Mouse (Mus musculus) embryonic fibroblast, embryonic 13.5 days (primary cell): ENCODE results near the gene Wdr81. TPM values are rescaled to one million over a fixed set of nuclear protein-coding genes. Genes with fewer than 3 reads are reported as not detected.

Experiments used
- H3K27ac ChIP-seq: 2 replicates; pipeline ENCODE4 v1.5.1; 2012; ENCODE audit warnings: low read length, control low read depth, inconsistent platforms; ENCODE audit not compliant: insufficient read depth
- H3K4me1 ChIP-seq: 2 replicates; pipeline ENCODE4 v1.6.1; 2011; ENCODE audit warnings: low read length; ENCODE audit not compliant: control insufficient read depth, insufficient read depth
- H3K4me3 ChIP-seq: 2 replicates; pipeline ENCODE4 v1.5.1; 2011; ENCODE audit warnings: mild to moderate bottlenecking, control low read depth, low read length; ENCODE audit not compliant: insufficient read depth
- CTCF ChIP-seq: IDR thresholded peaks from 2 replicates; pipeline ENCODE4 v1.5.1; 2011; ENCODE audit warnings: mild to moderate bottlenecking, control low read depth, low read length, moderate library complexity, borderline replicate concordance; ENCODE audit not compliant: insufficient read depth
- POLR2A ChIP-seq: IDR thresholded peaks from 2 replicates; pipeline ENCODE4 v1.6.1; 2011; ENCODE audit warnings: low read depth, mild to moderate bottlenecking, control low read depth, low read length, moderate library complexity
- polyA plus RNA-seq: library from polyadenylated mRNA; stranded (reverse); fragments of >200 nt; gene quantifications from 2 replicates; pipeline ENCODE4 v1.2.4, GENCODE M21; 2011; ENCODE audit warnings: low read depth; ENCODE audit not compliant: missing spikeins, insufficient read length

Gene Wdr81
- polyA plus RNA-seq, 1 experiment = 9.5 TPM

GRCm38 (mm10) chr11:75469261-75469660 lies 14.7 kb upstream of the Wdr81 start:
- no peak overlapping the region for H3K27ac ChIP-seq
- no peak overlapping the region for H3K4me3 ChIP-seq
- peaks cover 14% of the 10 kb centered on the region for H3K4me1 ChIP-seq
- no peak for TF ChIP-seq POLR2A
- TF ChIP-seq CTCF = no peak

- TF ChIP-seq POLR2A (no peak), CTCF (no peak)
- peak overlapping the region; percentile 39; the same call in 1 of the 2 replicates for H3K27ac ChIP-seq
- H3K4me1 ChIP-seq = peaks cover 14% of the 10 kb centered on the region
- H3K4me3 ChIP-seq = no peak overlapping the region
Observed at GRCm38 (mm10) chr11:75468410-75468809, 13.9 kb upstream of the Wdr81 start.

- Histone ChIP-seq H3K27ac (peak overlapping the region; percentile 39), H3K4me3 (no peak overlapping the region), H3K4me1 (peaks cover 14% of the 10 kb centered on the region)
- TF ChIP-seq POLR2A = peak; percentile 69
- no peak for TF ChIP-seq CTCF
Observed at GRCm38 (mm10) chr11:75467512-75468215, 13.1 kb upstream of the Wdr81 start.

GRCm38 (mm10) chr11:75466731-75467505 lies 12.4 kb upstream of the Wdr81 start:
- TF ChIP-seq CTCF = peak; percentile 34; the same call in 1 of the 2 replicates
- peak; percentile 67 for TF ChIP-seq POLR2A
- Histone ChIP-seq H3K4me3 (no peak overlapping the region), H3K4me1 (peaks cover 14% of the 10 kb centered on the region), H3K27ac (no peak overlapping the region)

DNA sequence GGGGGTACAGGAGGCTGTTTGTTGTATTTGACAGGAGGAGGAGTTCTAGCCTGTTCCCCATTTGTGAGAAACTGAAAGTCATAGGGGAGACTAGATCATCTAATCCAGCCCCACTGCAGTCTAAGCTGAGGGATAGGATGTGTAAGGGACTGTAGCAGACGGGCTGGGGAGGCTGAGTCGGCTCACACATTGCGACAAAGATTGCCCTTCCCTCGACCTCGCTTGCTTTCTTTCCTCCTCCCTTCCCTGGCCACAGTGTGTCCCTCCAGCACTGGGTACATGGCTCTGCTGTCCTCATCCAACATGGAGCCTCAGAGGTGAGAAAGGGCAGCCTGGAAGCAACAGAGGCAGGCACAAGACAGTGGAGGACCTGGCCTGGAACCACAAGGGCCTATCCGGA lies 10.5 kb upstream of the Wdr81 start:
- H3K4me1 ChIP-seq = peaks cover 12% of the 10 kb centered on the region
- TF ChIP-seq POLR2A (no peak; the same call in 1 of the 2 replicates), CTCF (no peak)
- H3K4me3 ChIP-seq = peak overlapping the region; percentile 10; the same call in 1 of the 2 replicates
- peak overlapping the region; percentile 8; the same call in 1 of the 2 replicates for H3K27ac ChIP-seq

GRCm38 (mm10) chr11:75464417-75464816 lies 9.9 kb upstream of the Wdr81 start:
- peaks cover 18% of the 10 kb centered on the region for H3K4me1 ChIP-seq
- H3K27ac ChIP-seq = peak overlapping the region; percentile 8; the same call in 1 of the 2 replicates
- peak overlapping the region; percentile 10; the same call in 1 of the 2 replicates for H3K4me3 ChIP-seq
- TF ChIP-seq POLR2A = no peak
- no peak for TF ChIP-seq CTCF

GRCm38 (mm10) chr11:75463624-75464023 lies 9.1 kb upstream of the Wdr81 start:
- peak overlapping the region; percentile 63 for H3K27ac ChIP-seq
- TF ChIP-seq CTCF (no peak), POLR2A (no peak)
- peaks cover 24% of the 10 kb centered on the region for H3K4me1 ChIP-seq
- peak overlapping the region; percentile 79 for H3K4me3 ChIP-seq

DNA sequence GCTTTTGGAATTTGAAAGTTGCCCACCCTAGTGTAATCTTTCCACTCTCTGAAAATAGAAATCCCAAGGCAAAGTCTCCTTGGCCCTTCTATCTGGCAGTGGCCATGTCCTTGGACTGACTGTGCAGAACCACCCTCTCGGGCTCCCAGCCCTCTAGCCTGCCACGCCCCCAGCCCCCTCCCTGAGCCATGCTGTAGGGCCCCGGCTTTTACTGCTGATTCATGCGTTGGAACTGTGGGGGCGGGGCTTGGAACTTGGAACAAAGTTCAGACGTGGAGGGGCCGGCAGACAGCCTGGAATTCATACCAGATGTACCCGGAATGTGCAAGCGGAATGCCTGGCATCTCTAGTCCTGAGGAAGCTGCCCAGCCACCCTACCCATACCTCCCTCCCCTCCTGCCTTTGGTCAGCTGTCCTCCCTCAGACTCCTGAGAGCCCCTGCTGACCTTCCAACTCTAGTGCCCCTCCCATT lies 8.4 kb upstream of the Wdr81 start:
- peak; percentile 60 for TF ChIP-seq POLR2A
- no peak for TF ChIP-seq CTCF
- Histone ChIP-seq H3K4me1 (peaks cover 26% of the 10 kb centered on the region), H3K4me3 (peak overlapping the region; percentile 79), H3K27ac (peak overlapping the region; percentile 97)

DNA sequence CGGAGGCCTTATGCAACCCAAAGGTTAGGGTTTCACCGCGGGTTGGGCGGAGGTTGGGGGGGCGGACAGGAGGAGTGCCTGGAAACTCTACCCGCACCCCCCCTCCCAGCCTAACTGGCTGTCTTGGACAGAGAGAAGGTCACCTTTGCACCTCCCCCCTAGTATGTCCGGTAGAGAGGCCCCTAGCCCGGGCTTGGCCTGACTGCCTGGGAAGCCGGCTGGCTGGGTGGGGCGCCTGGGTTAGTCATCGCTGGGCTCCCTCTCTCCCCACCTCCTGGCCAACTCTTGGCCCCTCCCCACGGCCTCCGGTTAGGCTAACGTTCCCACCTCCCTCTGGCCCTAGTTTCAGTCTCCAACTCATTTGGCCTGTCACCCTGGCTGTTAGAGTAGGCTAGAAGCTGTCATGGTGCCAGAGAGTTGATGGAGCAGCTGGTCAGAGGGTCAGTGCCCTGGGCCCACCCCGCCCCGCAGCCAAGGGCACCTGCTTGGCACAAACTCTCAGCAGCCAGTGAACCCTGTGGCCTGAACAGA lies 7.8 kb upstream of the Wdr81 start:
- peak; percentile 57 for TF ChIP-seq POLR2A
- TF ChIP-seq CTCF = no peak
- H3K4me3 ChIP-seq = peak overlapping the region; percentile 79
- peaks cover 26% of the 10 kb centered on the region for H3K4me1 ChIP-seq
- peak overlapping the region; percentile 97 for H3K27ac ChIP-seq

GRCm38 (mm10) chr11:75461743-75462252 lies 7.3 kb upstream of the Wdr81 start:
- Histone ChIP-seq H3K27ac (peak overlapping the region; percentile 97), H3K4me1 (peaks cover 24% of the 10 kb centered on the region), H3K4me3 (peak overlapping the region; percentile 79)
- TF ChIP-seq CTCF (no peak), POLR2A (peak; percentile 39; the same call in 1 of the 2 replicates)
